Mouse (Mus musculus) myocyte (in vitro differentiated cells): ENCODE data around the gene Samd9l.
"Not testable (repeated sequence)": the region's sequence is repeated elsewhere in the genome, so short reads cannot be mapped to it uniquely, and the experiment has no call there.

Source experiments
- E2F4 ChIP-seq: IDR thresholded peaks from one replicate; pipeline ENCODE4 v1.6.1; 2011; ENCODE audit warnings: mild to moderate bottlenecking, control low read depth, moderate library complexity; ENCODE audit not compliant: insufficient read depth
- MAX ChIP-seq: IDR thresholded peaks from one replicate; pipeline ENCODE4 v1.6.1; 2011; ENCODE audit warnings: low read depth, mild to moderate bottlenecking, control low read depth
- POLR2A ChIP-seq: IDR thresholded peaks from one replicate; pipeline ENCODE4 v1.6.1; 2011; ENCODE audit warnings: low read depth, mild to moderate bottlenecking, control low read depth, moderate library complexity; ENCODE audit not compliant: insufficient read length
- POLR2AphosphoS2 ChIP-seq: IDR thresholded peaks from one replicate; pipeline ENCODE4 v1.6.1; 2011; ENCODE audit warnings: low read depth, control low read depth; ENCODE audit not compliant: insufficient read length
- SRF ChIP-seq: IDR thresholded peaks from one replicate; pipeline ENCODE4 v1.6.1; 2011; ENCODE audit warnings: low read depth; ENCODE audit not compliant: control insufficient read depth, insufficient read length
- TCF3 ChIP-seq: IDR thresholded peaks from one replicate; pipeline ENCODE4 v1.6.1; 2011; ENCODE audit warnings: low read depth, control low read depth; ENCODE audit not compliant: insufficient read length

- TF ChIP-seq POLR2A, SRF, E2F4, POLR2AphosphoS2, TCF3, MAX: not testable (repeated sequence)
Measured at GRCm38 (mm10) chr6:3424613-3425277, 25.4 kb upstream of the Samd9l start.
